Mouse (Mus musculus) E14TG2a.4 (cell line): ENCODE measurements at regions not wholly inside any gene's neighbourhood (a gene's known extent, or its start where the extent isn't known, plus 50 kb on each side); places are given as distances from the start of the nearest gene placed in this dataset.

ENCODE experiments used
- CTCF ChIP-seq: conservative IDR thresholded peaks from 2 replicates; pipeline ENCODE4 v1.5.1; 2014; ENCODE audit warnings: low read length
- NANOG ChIP-seq: IDR thresholded peaks from 2 replicates; pipeline ENCODE4 v1.6.1; 2014; ENCODE audit warnings: borderline replicate concordance, low read length, mixed read lengths

GRCm38 (mm10) chr8:97461478-97461877 is 1573.1 kb upstream of the Got2 start:
- no peak for TF ChIP-seq CTCF
- TF ChIP-seq NANOG: no peak
